Mouse (Mus musculus) effector memory CD4-positive, alpha-beta T cell, adult 5 months (primary cell): Measurements from ENCODE around the gene Sgf29. TPM values are rescaled to one million over a fixed set of nuclear protein-coding genes. Genes with fewer than 3 reads are reported as not detected.

Experiments used
- polyA plus RNA-seq: library from polyadenylated mRNA; unstranded; fragments of 100-300 nt; shearing (Covaris generic); gene quantifications from one replicate; pipeline ENCODE4 v1.2.1, GENCODE M21; 2017

The Sgf29 gene
- 62.4 TPM for polyA plus RNA-seq

DNA sequence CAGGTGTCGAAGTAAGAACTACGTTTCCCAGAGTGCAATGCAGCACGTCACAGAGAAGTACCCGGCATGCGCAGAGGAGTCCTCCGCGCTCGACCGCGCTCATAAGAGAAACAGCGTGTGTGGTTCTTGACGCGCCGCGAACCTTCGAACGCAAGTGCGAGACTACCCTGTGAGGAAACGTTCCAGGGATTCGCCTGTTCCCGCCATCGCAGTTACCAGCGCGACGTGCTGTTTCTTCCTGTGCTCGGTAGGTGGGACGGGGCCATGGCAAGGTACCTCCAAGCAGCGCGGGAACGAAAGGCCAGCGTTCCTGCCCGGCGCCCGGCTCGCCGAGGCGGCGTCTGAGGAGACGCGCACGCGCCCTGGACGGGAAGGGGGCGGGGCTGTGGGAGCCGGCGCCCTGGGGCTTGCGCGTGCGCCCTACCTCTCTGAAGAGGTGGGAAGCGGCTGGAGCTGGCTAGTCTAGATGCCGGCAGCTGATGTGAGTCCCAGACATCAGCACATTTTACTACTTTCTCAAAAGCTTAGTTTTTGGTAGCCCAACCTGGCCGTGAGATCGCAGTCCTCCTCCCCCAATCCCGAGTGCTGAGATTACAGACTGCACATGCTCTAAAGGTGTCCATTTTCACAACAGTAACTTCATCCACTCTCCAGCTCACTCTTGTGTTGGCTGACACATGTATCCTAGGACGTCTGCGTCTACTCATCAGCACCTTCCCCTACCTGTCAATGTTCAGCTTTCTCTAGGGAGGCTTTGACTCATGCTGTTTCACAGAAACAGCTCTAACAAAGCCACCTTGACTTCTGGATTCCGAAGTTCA, at the start of gene Sgf29:
Sgf29 (plus strand) TSS at position 79 of the 821 bp plus-strand sequence.

DNA sequence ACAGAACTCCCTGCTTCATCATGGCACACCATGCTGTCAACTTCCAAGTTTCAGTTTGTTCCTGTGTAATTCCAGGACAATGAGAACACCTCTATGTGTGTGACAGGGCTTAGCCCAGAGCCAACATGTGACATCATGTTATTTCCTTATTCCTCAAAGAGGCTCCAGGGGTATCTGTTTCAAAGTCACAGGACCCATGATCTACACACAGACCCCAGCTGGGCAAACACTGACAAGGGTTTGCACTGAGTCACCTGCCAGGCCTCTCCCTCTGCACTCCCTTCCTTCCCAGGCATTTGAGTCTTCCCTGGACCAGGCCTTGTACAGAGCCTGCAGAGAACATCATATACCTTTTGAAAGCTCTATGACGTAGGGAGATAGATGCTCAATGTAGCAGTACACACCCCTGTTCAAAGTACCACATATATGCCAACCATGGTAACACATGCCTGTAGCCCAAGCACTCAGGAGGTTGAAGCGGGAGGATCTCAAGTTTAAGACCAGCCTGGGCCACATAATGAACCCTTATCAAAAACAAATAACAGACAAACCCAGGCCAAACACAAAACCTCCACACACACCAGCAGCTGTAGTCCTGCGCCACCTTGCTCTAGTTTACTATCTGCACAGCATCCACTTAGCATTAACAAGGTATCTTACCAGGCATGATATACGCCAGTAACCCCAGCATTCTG, 18.1 kb upstream of the Sgf29 start, which contains the start of gene Nupr1:
Nupr1 (minus strand) TSS at position 38 of the 695 bp plus-strand sequence.

DNA sequence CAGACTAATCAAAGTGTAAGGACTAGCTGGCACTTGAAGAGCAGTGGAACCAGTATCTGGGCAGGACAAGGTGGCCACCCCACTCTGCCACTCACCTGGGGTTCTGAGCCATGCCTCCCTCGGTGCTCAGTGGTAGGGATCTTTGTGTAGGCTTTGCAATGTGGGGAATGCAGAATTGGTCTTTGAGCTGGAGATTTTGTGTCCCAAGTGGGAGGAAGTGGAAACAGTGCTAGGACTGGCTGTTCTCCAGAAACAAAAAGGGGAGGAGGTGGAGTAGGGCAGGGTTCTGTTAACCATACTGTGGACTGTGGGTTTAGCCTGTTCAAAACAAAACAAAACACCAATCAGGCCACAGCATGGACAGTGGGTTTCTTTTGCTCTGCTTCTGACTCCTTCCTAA, 27.1 kb downstream of the Sgf29 start, which contains the start of gene Sult1a1:
Sult1a1 (minus strand) TSS at position 226 of the 400 bp plus-strand sequence.

DNA sequence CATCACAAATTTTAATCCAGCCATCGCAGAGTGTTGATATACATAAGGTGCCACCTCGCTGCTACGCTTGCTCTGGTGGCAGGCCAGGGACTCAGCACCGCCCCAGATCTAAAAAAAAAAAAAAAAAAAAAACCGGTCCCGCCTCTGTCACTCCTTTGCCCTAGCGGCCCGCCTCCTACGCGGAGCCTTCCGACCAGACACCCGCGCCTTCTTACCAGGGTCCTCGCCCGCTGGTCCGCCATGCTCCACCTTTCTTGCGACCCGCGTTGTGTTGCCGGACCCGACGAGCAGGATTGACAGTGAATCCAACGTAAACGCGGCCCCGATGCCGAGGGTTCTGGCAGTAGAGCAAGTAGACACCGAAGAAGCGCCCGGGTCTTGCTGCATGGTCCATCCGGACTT, 46.1 kb downstream of the Sgf29 start, which contains the start of gene Bola2:
Bola2 (plus strand) TSS at position 192 of the 402 bp plus-strand sequence.

DNA sequence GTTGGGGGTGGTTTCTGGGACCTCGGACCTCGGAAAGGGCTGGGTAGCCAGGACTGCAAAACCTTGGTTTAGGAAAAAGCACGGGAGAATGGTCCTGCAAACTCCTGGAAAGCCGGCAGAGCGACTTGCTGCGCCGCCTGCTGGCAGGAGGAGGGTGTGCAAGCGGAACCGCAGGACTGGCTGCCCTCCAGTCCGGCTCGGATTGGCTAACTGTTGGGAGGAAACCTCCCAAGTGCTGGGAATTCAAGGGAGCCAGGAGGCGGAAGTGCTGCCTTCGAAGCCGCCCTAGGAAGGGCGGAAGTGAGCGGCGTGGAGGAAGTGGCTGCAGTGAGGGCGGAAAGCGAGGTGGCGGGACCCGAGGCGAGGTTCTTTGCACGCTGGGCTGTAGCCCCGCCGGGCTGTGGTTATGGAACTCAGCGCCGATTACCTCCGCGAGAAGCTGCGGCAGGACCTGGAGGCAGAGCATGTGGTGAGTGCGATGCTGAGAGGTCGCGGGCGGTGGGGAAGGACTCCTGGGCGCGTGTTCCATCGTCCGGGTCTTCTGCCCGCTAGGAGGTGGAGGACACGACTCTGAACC, 46.6 kb downstream of the Sgf29 start, which contains the start of gene Slx1b:
Slx1b (minus strand) TSS at position 154 of the 577 bp plus-strand sequence.

DNA sequence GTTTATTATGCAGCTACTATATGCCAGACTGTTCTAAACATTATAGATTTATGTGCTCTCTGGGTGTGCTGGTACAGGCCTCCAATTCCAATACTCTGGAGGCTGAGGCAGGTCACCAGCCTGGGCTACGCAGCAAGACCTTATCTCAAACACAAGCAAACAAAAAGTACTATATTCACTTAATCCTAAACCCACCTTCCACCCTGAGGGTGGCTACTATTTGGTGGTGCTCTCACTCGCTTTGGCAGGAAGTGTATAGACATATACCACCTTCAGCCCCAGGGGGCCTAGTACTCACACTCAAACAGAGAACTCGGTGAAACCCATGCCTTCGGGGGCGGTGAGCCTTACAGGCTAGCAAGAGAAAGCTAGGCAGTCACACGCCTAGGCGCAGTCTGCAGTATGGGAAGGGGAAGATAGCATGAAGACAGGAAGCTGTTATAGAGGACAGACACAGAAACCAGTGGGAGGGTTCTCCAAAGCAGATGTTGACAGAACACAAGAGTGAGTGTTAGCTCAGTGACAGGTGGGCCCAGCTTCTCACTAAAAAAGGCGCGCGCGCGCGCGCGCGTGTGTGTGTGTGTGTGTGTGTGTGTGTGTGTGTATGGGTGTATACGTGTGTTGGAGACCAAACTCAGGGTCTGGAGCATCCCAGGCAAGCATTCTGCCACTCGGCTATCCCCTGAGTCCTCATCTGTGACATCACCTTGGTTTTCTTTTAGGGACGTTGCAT, 58.5 kb downstream of the Sgf29 start, which contains the start of gene Coro1a:
Coro1a (minus strand) TSS at position 346 of the 733 bp plus-strand sequence.

Other genes with a start within 250 kb of the Sgf29 start
- not detected for gene Cd19, start 234.4 kb upstream of the Sgf29 start, polyA plus RNA-seq
- gene Rabep2, start 220.6 kb upstream of the Sgf29 start, polyA plus RNA-seq: 40.4 TPM
- 0.39 TPM for gene Atp2a1, start 186.2 kb upstream of the Sgf29 start, polyA plus RNA-seq
- gene Sh2b1, start 173.9 kb upstream of the Sgf29 start, polyA plus RNA-seq: 58.6 TPM
- 66.5 TPM for gene Tufm, start 161.9 kb upstream of the Sgf29 start, polyA plus RNA-seq
- gene Atxn2l, start 145.9 kb upstream of the Sgf29 start, polyA plus RNA-seq: 118 TPM
- 142 TPM for gene Eif3c, start 82.9 kb upstream of the Sgf29 start, polyA plus RNA-seq
- gene Apobr, start 64.4 kb upstream of the Sgf29 start, polyA plus RNA-seq: 3.4 TPM
- gene Cln3, start 63.5 kb upstream of the Sgf29 start, polyA plus RNA-seq: 83.6 TPM
- not detected for gene Il27, start 54.4 kb upstream of the Sgf29 start, polyA plus RNA-seq
- not detected for gene Nupr1, start 18.4 kb upstream of the Sgf29 start, polyA plus RNA-seq
- gene Sult1a1, start 27.1 kb downstream of the Sgf29 start, polyA plus RNA-seq: not detected
- 70.2 TPM for gene Bola2, start 46.1 kb downstream of the Sgf29 start, polyA plus RNA-seq
- 2.2 TPM for gene Slx1b, start 46.5 kb downstream of the Sgf29 start, polyA plus RNA-seq
- gene Coro1a, start 58.5 kb downstream of the Sgf29 start, polyA plus RNA-seq: 1,641 TPM
- gene Mapk3, start 110.3 kb downstream of the Sgf29 start, polyA plus RNA-seq: 20.2 TPM
- not detected for gene Gdpd3, start 117.0 kb downstream of the Sgf29 start, polyA plus RNA-seq
- gene Ypel3, start 127.6 kb downstream of the Sgf29 start, polyA plus RNA-seq: 370 TPM
- 2.2 TPM for gene Tbx6, start 132.2 kb downstream of the Sgf29 start, polyA plus RNA-seq
- gene Ppp4c, start 143.2 kb downstream of the Sgf29 start, polyA plus RNA-seq: 384 TPM
- gene Fam57b, start 148.4 kb downstream of the Sgf29 start, polyA plus RNA-seq: not detected
- gene 4930451I11Rik, start 182.3 kb downstream of the Sgf29 start, polyA plus RNA-seq: not detected
- not detected for gene Doc2a, start 198.1 kb downstream of the Sgf29 start, polyA plus RNA-seq
- 8.3 TPM for gene Hirip3, start 212.7 kb downstream of the Sgf29 start, polyA plus RNA-seq
- 51.8 TPM for gene Ino80e, start 213.1 kb downstream of the Sgf29 start, polyA plus RNA-seq
- 35.6 TPM for gene Taok2, start 235.4 kb downstream of the Sgf29 start, polyA plus RNA-seq